In genomic region chr16:38812521-38812920, GRCm38 (mm10) we compare ENCODE assay signal across 9 mouse cellular contexts. TPM values are rescaled to one million over a fixed set of nuclear protein-coding genes. Genes with fewer than 3 reads are reported as not detected.
DNase-seq lines count a peak whose midpoint lies in the region; ATAC-seq lines count a peak whose summit lies in the region.
"Had no signal": no experiment of that assay in that cellular context is flagged by ENCODE, and none has a peak within 500 bp of the region (broad histone marks: within the 10 kb centered on the region; RNA-seq: fewer than 3 reads in every experiment).

No protein-coding gene starts in this region.

- no peak overlapping the region for H3K4me3 ChIP-seq in forebrain, embryonic 14.5 days (ENCODE audit: low read depth, low read length)
- H3K4me3 ChIP-seq in forebrain, embryonic 13.5 days: no peak overlapping the region
- H3K4me3 ChIP-seq: midbrain, embryonic 12.5 days had no signal

- H3K9ac ChIP-seq in forebrain, embryonic 14.5 days (ENCODE audit: low read length): no peak overlapping the region
- no peak overlapping the region for H3K9ac ChIP-seq in forebrain, embryonic 13.5 days
- H3K9ac ChIP-seq: midbrain, embryonic 12.5 days had no signal

- H3K9me3 ChIP-seq in forebrain, embryonic 14.5 days (replicated peaks; ENCODE audit: control insufficient read depth, low read length): no peaks in the 10 kb centered on the region
- no peaks in the 10 kb centered on the region for H3K9me3 ChIP-seq in forebrain, embryonic 13.5 days (replicated peaks)
- H3K9me3 ChIP-seq: midbrain, embryonic 12.5 days had no signal

- WGBS in forebrain, embryonic 14.5 days: 25% methylated on average over 8 of the region's 8 CpGs
- WGBS in forebrain, embryonic 13.5 days: 30% methylated on average over 8 of the region's 8 CpGs

- DNase-seq in forebrain, embryonic 14.5 days (ENCODE audit: low spot score): peak; percentile 81
- DNase-seq in T-cell, adult 2 months (ENCODE audit: low spot score): peak; percentile 48
- peak; percentile 31 to 34 for DNase-seq in cerebellum, postnatal 36 days
- peak; percentile 70 for DNase-seq in heart, adult 8-10 months (ENCODE audit: low spot score)
- DNase-seq in layer of hippocampus, adult 8-10 months (ENCODE audit: low spot score in 2 of 2): peak; percentile 46 to 67
- peak; percentile 89 for DNase-seq in lung, postnatal 36 days
- peak; percentile 2 for DNase-seq in spleen, adult 12 weeks (ENCODE audit: low spot score)

- H3K4me1 ChIP-seq in forebrain, embryonic 14.5 days (ENCODE audit: control insufficient read depth, insufficient read depth, low read length): 0 out of 2 replicates have a peak, but pooled peaks cover 5% of the 10 kb centered on the region
- H3K4me1 ChIP-seq in forebrain, embryonic 13.5 days: peaks cover 11% of the 10 kb centered on the region

- no peak overlapping the region for H3K27ac ChIP-seq in forebrain, embryonic 14.5 days (ENCODE audit: low read depth, low read length)
- H3K27ac ChIP-seq in forebrain, embryonic 13.5 days: no peak overlapping the region
- H3K27ac ChIP-seq: midbrain, embryonic 12.5 days had no signal

- no peak for ATAC-seq in forebrain, embryonic 14.5 days
- ATAC-seq in forebrain, embryonic 13.5 days: no peak

- no peak overlapping the region for H3K4me2 ChIP-seq in forebrain, embryonic 14.5 days (ENCODE audit: low read length)
- H3K4me2 ChIP-seq in forebrain, embryonic 13.5 days: no peak overlapping the region
- H3K4me2 ChIP-seq: midbrain, embryonic 12.5 days had no signal

- no peaks in the 10 kb centered on the region for H3K27me3 ChIP-seq in forebrain, embryonic 14.5 days (replicated peaks; ENCODE audit: control insufficient read depth, insufficient read depth, low read length)
- H3K27me3 ChIP-seq in forebrain, embryonic 13.5 days: no peaks in the 10 kb centered on the region
- H3K27me3 ChIP-seq: midbrain, embryonic 12.5 days had no signal

- no peaks in the 10 kb centered on the region for H3K36me3 ChIP-seq in forebrain, embryonic 14.5 days (ENCODE audit: control insufficient read depth, insufficient read depth, low read length)
- H3K36me3 ChIP-seq in forebrain, embryonic 13.5 days (ENCODE audit: poor library complexity, severe bottlenecking): no peaks in the 10 kb centered on the region
- H3K36me3 ChIP-seq: midbrain, embryonic 12.5 days had no signal

RNA-seq across cellular contexts. Expression of gene Upk1b, which starts 12.4 kb away (rescaled TPM):
- polyA plus RNA-seq in forebrain, embryonic 14.5 days (2014; fragmentation: Nextera tagmentation; extraction: Ambion mirVana): 0.22 TPM in 1 of 2 replicates, not detected in the other
- not detected in 2 replicates for polyA plus RNA-seq in forebrain, embryonic 13.5 days (2015; fragmentation: Nextera tagmentation; extraction: Ambion mirVana)
- total RNA-seq in heart, adult 8-10 months (2022): 1 to 10 TPM; 2.8 to 6.2 (median 4.2) TPM
- 1 to 10 TPM; 3.1 to 5.1 (median 3.7) TPM for total RNA-seq in layer of hippocampus, adult 8-10 months (2022)

RNA-seq across cellular contexts. Expression of gene 4930435E12Rik, which starts 16.0 kb away (rescaled TPM):
- not detected in 2 replicates for polyA plus RNA-seq in forebrain, embryonic 14.5 days (2014; fragmentation: Nextera tagmentation; extraction: Ambion mirVana)
- not detected in 2 replicates for polyA plus RNA-seq in forebrain, embryonic 13.5 days (2015; fragmentation: Nextera tagmentation; extraction: Ambion mirVana)
- not detected for total RNA-seq in heart, adult 8-10 months (2022)
- total RNA-seq in layer of hippocampus, adult 8-10 months (2022): not detected
- polyA plus RNA-seq: midbrain, embryonic 12.5 days had no signal

Comparison
In these comparisons a context has a peak if more than half of its experiments do, and no peak if none do; other contexts are left out.
1. DNase-seq: peak in every context shown above with its lines; median percentile 89 in lung, postnatal 36 days; 81 in forebrain, embryonic 14.5 days; 70 in heart, adult 8-10 months; 56 in layer of hippocampus, adult 8-10 months; 48 in T-cell, adult 2 months; 32 in cerebellum, postnatal 36 days; 2 in spleen, adult 12 weeks.